Mouse (Mus musculus): Measurements from ENCODE around the gene Tmem56. TPM values are rescaled to one million over a fixed set of nuclear protein-coding genes. Genes with fewer than 3 reads are reported as not detected.

Gene Tmem56
- total RNA-seq, 1 experiment = 0.67 TPM

DNA sequence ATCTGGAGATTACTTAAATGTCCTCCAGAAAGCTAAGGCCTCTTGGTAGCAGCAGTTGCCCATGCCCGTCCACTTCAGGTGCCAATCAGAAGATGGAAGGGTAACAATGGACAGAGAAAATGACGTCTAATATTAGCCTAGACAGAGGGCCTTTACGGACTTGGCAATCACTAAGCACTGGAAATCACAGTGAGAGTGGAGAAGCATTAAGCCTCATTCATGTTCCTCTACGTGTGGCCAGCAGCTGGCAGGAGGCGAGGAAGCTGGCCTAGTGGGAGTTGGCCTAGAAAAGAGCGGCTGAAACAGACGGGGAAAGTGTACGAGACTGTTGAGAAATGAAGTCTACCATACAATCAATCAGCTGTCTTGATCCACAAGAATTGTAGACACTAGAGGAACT is 43.8 kb downstream of the Tmem56 start:
- TF ChIP-seq ZNF384 (IDR thresholded peaks at IDR 0.05; ENCODE audit: low read depth, low read length) = no peak
- TF ChIP-seq HCFC1 (IDR thresholded peaks at IDR 0.05; ENCODE audit: borderline replicate concordance, insufficient read depth, low read length) = no peak
- TF ChIP-seq MAFK (IDR thresholded peaks at IDR 0.05; ENCODE audit: insufficient read depth, low read depth, low read length) = no peak
- no peak for TF ChIP-seq CHD2 (IDR thresholded peaks at IDR 0.05; ENCODE audit: low read depth, low read length)
- no peak for TF ChIP-seq ZC3H11A (IDR thresholded peaks at IDR 0.05; ENCODE audit: borderline replicate concordance, low read depth, low read length)
- H3K4me1 ChIP-seq (ENCODE audit: control insufficient read depth in 2 of 2, insufficient read depth in 2 of 2, low read length in 2 of 2, poor library complexity in 1 of 2) = no peaks in the 10 kb centered on the region
- no peak overlapping the region for H3K9ac ChIP-seq (ENCODE audit: insufficient read depth, low read depth, low read length, poor library complexity, severe bottlenecking)
- no peak overlapping the region for H3K27ac ChIP-seq (ENCODE audit: insufficient read depth, low read depth, low read length, poor library complexity, severe bottlenecking)
- no peak overlapping the region for H3K4me3 ChIP-seq (ENCODE audit: insufficient read depth in 1 of 2, low read depth in 1 of 2, low read length in 2 of 2, poor library complexity in 1 of 2, severe bottlenecking in 1 of 2)
- H3K36me3 ChIP-seq (ENCODE audit: control insufficient read depth, insufficient read depth, low read length, poor library complexity, severe bottlenecking) = no peaks in the 10 kb centered on the region
- H3K9me3 ChIP-seq (ENCODE audit: control insufficient read depth, insufficient read depth, low read depth, low read length) = no peaks in the 10 kb centered on the region
- in situ Hi-C loops (cut with MboI; ENCODE audit: low sequenced_read_pairs in 2 of 2, unreplicated experiment in 2 of 2) = no loop called here
- DNase-seq (ENCODE audit: low read depth, low spot score) = no peak

DNA sequence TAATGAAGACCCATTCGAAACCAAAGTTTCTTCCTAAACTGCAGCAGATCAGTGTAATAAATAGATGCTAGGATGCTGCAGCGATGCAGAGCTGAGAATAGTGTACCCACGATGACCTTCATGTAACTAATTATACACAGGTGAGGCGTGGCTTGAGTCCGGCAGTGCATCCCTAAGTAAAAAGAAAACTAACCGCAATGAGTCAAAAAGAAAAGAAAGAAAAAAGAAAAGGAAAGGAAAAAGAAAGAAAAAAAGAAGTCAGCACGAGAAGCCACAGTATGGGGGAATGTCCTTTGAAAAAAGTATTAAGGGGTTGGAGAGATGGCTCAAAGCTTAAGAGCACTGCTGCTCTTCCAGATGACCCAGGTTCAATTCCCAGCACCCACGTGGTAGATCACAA is 58.1 kb downstream of the Tmem56 start:
- no peaks in the 10 kb centered on the region for H3K36me3 ChIP-seq (ENCODE audit: control insufficient read depth, insufficient read depth, low read length, poor library complexity, severe bottlenecking)
- no peaks in the 10 kb centered on the region for H3K9me3 ChIP-seq (ENCODE audit: control insufficient read depth, insufficient read depth, low read depth, low read length)
- H3K9ac ChIP-seq (ENCODE audit: insufficient read depth, low read depth, low read length, poor library complexity, severe bottlenecking) = no peak overlapping the region
- no peak for DNase-seq (ENCODE audit: low read depth, low spot score)
- H3K27ac ChIP-seq (ENCODE audit: insufficient read depth, low read depth, low read length, poor library complexity, severe bottlenecking) = no peak overlapping the region
- in situ Hi-C loops (cut with MboI; ENCODE audit: low sequenced_read_pairs in 2 of 2, unreplicated experiment in 2 of 2) = no loop called here
- TF ChIP-seq CHD2 (IDR thresholded peaks at IDR 0.05; ENCODE audit: low read depth, low read length) (no peak), ZC3H11A (IDR thresholded peaks at IDR 0.05; ENCODE audit: borderline replicate concordance, low read depth, low read length) (no peak), HCFC1 (IDR thresholded peaks at IDR 0.05; ENCODE audit: borderline replicate concordance, insufficient read depth, low read length) (no peak), ZNF384 (IDR thresholded peaks at IDR 0.05; ENCODE audit: low read depth, low read length) (no peak), MAFK (IDR thresholded peaks at IDR 0.05; ENCODE audit: insufficient read depth, low read depth, low read length) (no peak)
- H3K4me1 ChIP-seq (ENCODE audit: control insufficient read depth in 2 of 2, insufficient read depth in 2 of 2, low read length in 2 of 2, poor library complexity in 1 of 2) = no peaks in the 10 kb centered on the region
- no peak overlapping the region for H3K4me3 ChIP-seq (ENCODE audit: insufficient read depth in 1 of 2, low read depth in 1 of 2, low read length in 2 of 2, poor library complexity in 1 of 2, severe bottlenecking in 1 of 2)

DNA sequence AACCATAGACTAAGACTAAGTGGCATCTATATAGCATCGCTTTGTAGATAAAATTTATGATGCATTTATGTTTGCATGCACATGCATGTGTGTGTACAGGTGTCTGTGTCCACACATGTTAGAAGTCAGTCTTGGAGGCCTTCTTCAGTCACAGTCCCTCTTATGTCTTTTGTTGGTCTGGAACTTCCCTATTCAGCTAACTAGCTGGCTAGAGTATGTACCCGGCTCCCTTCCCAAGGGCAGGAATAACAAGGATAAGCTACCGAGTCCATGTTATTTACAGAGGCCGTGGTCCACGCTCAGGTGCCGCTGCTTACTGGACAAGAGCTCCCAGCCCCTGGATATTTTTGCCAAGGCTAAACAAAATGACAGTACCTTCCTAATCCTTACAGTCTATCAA is 58.7 kb downstream of the Tmem56 start:
- Histone ChIP-seq H3K4me3 (ENCODE audit: insufficient read depth in 1 of 2, low read depth in 1 of 2, low read length in 2 of 2, poor library complexity in 1 of 2, severe bottlenecking in 1 of 2) (no peak overlapping the region), H3K27ac (ENCODE audit: insufficient read depth, low read depth, low read length, poor library complexity, severe bottlenecking) (no peak overlapping the region), H3K9me3 (ENCODE audit: control insufficient read depth, insufficient read depth, low read depth, low read length) (no peaks in the 10 kb centered on the region), H3K4me1 (ENCODE audit: control insufficient read depth in 2 of 2, insufficient read depth in 2 of 2, low read length in 2 of 2, poor library complexity in 1 of 2) (no peaks in the 10 kb centered on the region), H3K36me3 (ENCODE audit: control insufficient read depth, insufficient read depth, low read length, poor library complexity, severe bottlenecking) (no peaks in the 10 kb centered on the region), H3K9ac (ENCODE audit: insufficient read depth, low read depth, low read length, poor library complexity, severe bottlenecking) (no peak overlapping the region)
- DNase-seq (ENCODE audit: low read depth, low spot score) = no peak
- in situ Hi-C loops (cut with MboI; ENCODE audit: low sequenced_read_pairs in 2 of 2, unreplicated experiment in 2 of 2) = no loop called here
- no peak for TF ChIP-seq MAFK (IDR thresholded peaks at IDR 0.05; ENCODE audit: insufficient read depth, low read depth, low read length)
- no peak for TF ChIP-seq ZNF384 (IDR thresholded peaks at IDR 0.05; ENCODE audit: low read depth, low read length)

DNA sequence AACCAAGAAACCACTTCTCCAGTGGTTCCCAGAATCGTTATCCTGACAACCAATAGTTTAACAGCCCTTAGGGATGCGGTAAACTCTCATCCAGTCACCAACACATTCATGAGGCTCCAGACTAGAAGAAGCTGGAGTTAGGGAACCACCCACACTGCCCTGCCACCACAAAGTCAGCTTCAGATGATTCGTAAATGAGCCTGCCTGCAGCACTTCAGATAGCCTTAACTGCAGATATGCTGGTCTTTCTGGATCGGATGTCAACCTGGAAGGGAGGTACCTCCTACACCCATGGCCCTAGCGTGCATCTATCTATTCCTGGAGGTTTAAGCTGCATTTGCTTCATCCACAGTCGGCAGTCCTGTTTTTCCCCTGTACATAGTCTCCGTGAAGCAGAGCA is 60.9 kb downstream of the Tmem56 start:
- no peaks in the 10 kb centered on the region for H3K9me3 ChIP-seq (ENCODE audit: control insufficient read depth, insufficient read depth, low read depth, low read length)
- no peak for DNase-seq (ENCODE audit: low read depth, low spot score)
- no peaks in the 10 kb centered on the region for H3K36me3 ChIP-seq (ENCODE audit: control insufficient read depth, insufficient read depth, low read length, poor library complexity, severe bottlenecking)
- TF ChIP-seq MAFK (IDR thresholded peaks at IDR 0.05; ENCODE audit: insufficient read depth, low read depth, low read length) (no peak), CHD2 (IDR thresholded peaks at IDR 0.05; ENCODE audit: low read depth, low read length) (no peak), ZNF384 (IDR thresholded peaks at IDR 0.05; ENCODE audit: low read depth, low read length) (no peak), ZC3H11A (IDR thresholded peaks at IDR 0.05; ENCODE audit: borderline replicate concordance, low read depth, low read length) (no peak), HCFC1 (IDR thresholded peaks at IDR 0.05; ENCODE audit: borderline replicate concordance, insufficient read depth, low read length) (no peak)
- in situ Hi-C loops (cut with MboI; ENCODE audit: low sequenced_read_pairs in 2 of 2, unreplicated experiment in 2 of 2) = no loop called here
- H3K4me3 ChIP-seq (ENCODE audit: insufficient read depth in 1 of 2, low read depth in 1 of 2, low read length in 2 of 2, poor library complexity in 1 of 2, severe bottlenecking in 1 of 2) = no peak overlapping the region
- no peaks in the 10 kb centered on the region for H3K4me1 ChIP-seq (ENCODE audit: control insufficient read depth in 2 of 2, insufficient read depth in 2 of 2, low read length in 2 of 2, poor library complexity in 1 of 2)
- H3K27ac ChIP-seq (ENCODE audit: insufficient read depth, low read depth, low read length, poor library complexity, severe bottlenecking) = no peak overlapping the region
- H3K9ac ChIP-seq (ENCODE audit: insufficient read depth, low read depth, low read length, poor library complexity, severe bottlenecking) = no peak overlapping the region

DNA sequence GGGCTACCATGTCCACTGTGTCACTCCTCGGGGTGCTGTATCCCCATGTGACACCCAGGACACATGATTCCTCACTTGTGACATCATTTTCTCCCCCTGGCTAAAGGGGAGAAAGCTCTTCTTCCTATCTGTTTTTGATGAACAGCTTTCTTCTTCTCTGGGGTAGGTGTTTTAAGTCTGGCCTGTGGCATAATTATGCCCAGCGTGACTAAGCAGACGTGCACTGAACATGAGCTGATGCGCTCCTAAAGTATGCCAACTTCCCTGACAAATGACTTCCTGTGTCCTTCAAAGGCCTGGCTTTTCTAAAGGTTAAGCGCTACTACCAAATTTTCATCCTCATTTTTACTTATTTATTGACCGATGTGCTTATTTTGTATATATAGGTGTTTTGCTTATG is 65.9 kb downstream of the Tmem56 start:
- no peak for DNase-seq (ENCODE audit: low read depth, low spot score)
- TF ChIP-seq MAFK (IDR thresholded peaks at IDR 0.05; ENCODE audit: insufficient read depth, low read depth, low read length) (no peak), ZC3H11A (IDR thresholded peaks at IDR 0.05; ENCODE audit: borderline replicate concordance, low read depth, low read length) (no peak), ZNF384 (IDR thresholded peaks at IDR 0.05; ENCODE audit: low read depth, low read length) (no peak), CHD2 (IDR thresholded peaks at IDR 0.05; ENCODE audit: low read depth, low read length) (no peak), HCFC1 (IDR thresholded peaks at IDR 0.05; ENCODE audit: borderline replicate concordance, insufficient read depth, low read length) (no peak)
- Histone ChIP-seq H3K9me3 (ENCODE audit: control insufficient read depth, insufficient read depth, low read depth, low read length) (no peaks in the 10 kb centered on the region), H3K27ac (ENCODE audit: insufficient read depth, low read depth, low read length, poor library complexity, severe bottlenecking) (no peak overlapping the region), H3K4me3 (ENCODE audit: insufficient read depth in 1 of 2, low read depth in 1 of 2, low read length in 2 of 2, poor library complexity in 1 of 2, severe bottlenecking in 1 of 2) (no peak overlapping the region), H3K9ac (ENCODE audit: insufficient read depth, low read depth, low read length, poor library complexity, severe bottlenecking) (no peak overlapping the region), H3K36me3 (ENCODE audit: control insufficient read depth, insufficient read depth, low read length, poor library complexity, severe bottlenecking) (no peaks in the 10 kb centered on the region), H3K4me1 (ENCODE audit: control insufficient read depth in 2 of 2, insufficient read depth in 2 of 2, low read length in 2 of 2, poor library complexity in 1 of 2) (no peaks in the 10 kb centered on the region)
- in situ Hi-C loops (cut with MboI; ENCODE audit: low sequenced_read_pairs in 2 of 2, unreplicated experiment in 2 of 2) = no loop called here

Data from ES-E14 (cell line).